Mouse (Mus musculus) liver, embryonic 13.5 days (tissue): Measurements from ENCODE around the gene Ppm1n. TPM values are rescaled to one million over a fixed set of nuclear protein-coding genes. Genes with fewer than 3 reads are reported as not detected.

Source experiments
- ATAC-seq: fragments of 200-750 bp; cut with Nextera tagmentation; 2 replicates; pipeline ENCODE4 v1.8.0; 2017; ENCODE audit warnings: low read depth, mild to moderate bottlenecking, moderate number of reproducible peaks, moderate library complexity
- DNase-seq: peaks from one replicate; pipeline ENCODE4 v3.0.0; 2022
- H3K27ac ChIP-seq: fragments of 300-500 bp; sonication (generic); 2 replicates; pipeline ENCODE4 v1.5.1; 2015; ENCODE audit warnings: moderate library complexity, mild to moderate bottlenecking, inconsistent platforms
- H3K27me3 ChIP-seq: fragments of 300-500 bp; sonication (generic); 2 replicates; pipeline ENCODE4 v1.6.1; 2015; ENCODE audit warnings: mild to moderate bottlenecking, inconsistent platforms
- H3K36me3 ChIP-seq: fragments of 300-500 bp; sonication (generic); 2 replicates; pipeline ENCODE4 v1.6.1; 2015; ENCODE audit warnings: mild to moderate bottlenecking, inconsistent platforms
- H3K4me1 ChIP-seq: fragments of 300-500 bp; sonication (generic); replicated peaks from 2 replicates; pipeline ENCODE4 v1.6.1; 2015; ENCODE audit warnings: inconsistent platforms
- H3K4me2 ChIP-seq: fragments of 300-500 bp; sonication (generic); 2 replicates; pipeline ENCODE4 v1.6.1; 2015; ENCODE audit warnings: inconsistent platforms, mild to moderate bottlenecking, moderate library complexity
- H3K4me3 ChIP-seq: fragments of 300-500 bp; sonication (generic); replicated peaks from 2 replicates; pipeline ENCODE4 v1.5.1; 2015; ENCODE audit warnings: mild to moderate bottlenecking, inconsistent platforms
- H3K9ac ChIP-seq: fragments of 300-500 bp; sonication (generic); 2 replicates; pipeline ENCODE4 v1.6.1; 2015; ENCODE audit warnings: mild to moderate bottlenecking, inconsistent platforms
- H3K9me3 ChIP-seq: fragments of 300-500 bp; sonication (generic); replicated peaks from 2 replicates; pipeline ENCODE4 v1.6.1; 2016; ENCODE audit warnings: inconsistent platforms
- WGBS: fragments of 180-500 bp; shearing (Covaris S2); methylation state at CpG from one replicate; pipeline ENCODE4 v1.1.7; 2015; ENCODE audit not compliant: insufficient replicate concordance; 5-methylcytosine and 5-hydroxymethylcytosine counted together
- polyA plus RNA-seq: library from polyadenylated mRNA; unstranded; fragments of >200 nt; fragmentation: Nextera tagmentation; extraction: Ambion mirVana; gene quantifications from 2 replicates; pipeline ENCODE4 v1.2.1, GENCODE M21; 2015

Ppm1n gene
- polyA plus RNA-seq, 1 experiment from 2014 or later = not detected

DNA sequence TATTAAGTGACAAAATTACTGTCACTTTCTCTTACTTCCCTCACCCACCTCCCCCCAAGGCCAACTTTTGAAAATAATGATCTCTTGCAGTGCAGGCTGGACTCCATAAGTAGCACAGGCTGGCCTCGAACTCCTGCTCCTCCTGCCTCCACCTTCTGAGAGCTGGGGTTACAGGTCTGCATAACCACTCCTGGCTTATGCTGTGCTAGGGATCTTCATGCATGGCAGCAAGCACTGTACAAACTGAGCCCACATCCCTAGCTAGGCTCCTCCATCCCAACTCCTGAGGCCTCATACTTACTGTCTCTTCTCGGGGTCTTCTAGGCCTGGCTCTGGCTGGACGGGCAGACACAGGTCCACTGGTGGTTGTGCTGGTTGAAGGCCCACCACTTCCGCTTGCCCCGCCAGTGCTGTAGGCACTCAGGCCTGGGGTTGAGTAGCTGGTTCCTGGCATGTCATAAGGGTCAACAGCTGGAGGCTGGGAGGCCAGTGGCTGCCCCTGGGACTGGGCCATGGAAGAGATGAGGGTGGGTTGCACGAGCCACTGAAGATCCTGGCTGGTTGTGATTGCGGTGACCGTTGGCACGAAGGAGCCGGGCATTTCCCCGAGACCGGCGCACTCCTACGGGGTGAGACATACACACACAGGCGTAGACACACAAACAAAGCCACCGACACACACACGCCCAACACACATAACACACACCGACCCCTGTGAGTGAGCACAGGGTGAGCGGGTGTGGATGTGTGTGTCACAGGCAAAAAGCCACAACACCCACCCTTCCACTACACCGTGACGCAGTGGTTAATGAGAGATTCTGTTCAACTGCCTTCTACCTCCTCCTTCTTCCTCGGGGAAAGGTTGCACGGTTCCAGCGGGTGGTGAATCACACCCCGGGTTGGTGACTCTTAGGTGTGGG, 27.2 kb upstream of the Ppm1n start:
- DNase-seq (no peak), ATAC-seq (no peak)
- H3K9ac ChIP-seq = no peak overlapping the region
- H3K4me1 ChIP-seq = peaks cover 45% of the 10 kb centered on the region
- H3K4me3 ChIP-seq = no peak overlapping the region
- 64% methylated on average over 25 of the region's 25 CpGs for WGBS
- H3K27me3 ChIP-seq = peaks cover 80% of the 10 kb centered on the region
- H3K27ac ChIP-seq = no peak overlapping the region
- H3K9me3 ChIP-seq = no peaks in the 10 kb centered on the region
- H3K36me3 ChIP-seq = no peaks in the 10 kb centered on the region
- H3K4me2 ChIP-seq = peak overlapping the region; percentile 99

DNA sequence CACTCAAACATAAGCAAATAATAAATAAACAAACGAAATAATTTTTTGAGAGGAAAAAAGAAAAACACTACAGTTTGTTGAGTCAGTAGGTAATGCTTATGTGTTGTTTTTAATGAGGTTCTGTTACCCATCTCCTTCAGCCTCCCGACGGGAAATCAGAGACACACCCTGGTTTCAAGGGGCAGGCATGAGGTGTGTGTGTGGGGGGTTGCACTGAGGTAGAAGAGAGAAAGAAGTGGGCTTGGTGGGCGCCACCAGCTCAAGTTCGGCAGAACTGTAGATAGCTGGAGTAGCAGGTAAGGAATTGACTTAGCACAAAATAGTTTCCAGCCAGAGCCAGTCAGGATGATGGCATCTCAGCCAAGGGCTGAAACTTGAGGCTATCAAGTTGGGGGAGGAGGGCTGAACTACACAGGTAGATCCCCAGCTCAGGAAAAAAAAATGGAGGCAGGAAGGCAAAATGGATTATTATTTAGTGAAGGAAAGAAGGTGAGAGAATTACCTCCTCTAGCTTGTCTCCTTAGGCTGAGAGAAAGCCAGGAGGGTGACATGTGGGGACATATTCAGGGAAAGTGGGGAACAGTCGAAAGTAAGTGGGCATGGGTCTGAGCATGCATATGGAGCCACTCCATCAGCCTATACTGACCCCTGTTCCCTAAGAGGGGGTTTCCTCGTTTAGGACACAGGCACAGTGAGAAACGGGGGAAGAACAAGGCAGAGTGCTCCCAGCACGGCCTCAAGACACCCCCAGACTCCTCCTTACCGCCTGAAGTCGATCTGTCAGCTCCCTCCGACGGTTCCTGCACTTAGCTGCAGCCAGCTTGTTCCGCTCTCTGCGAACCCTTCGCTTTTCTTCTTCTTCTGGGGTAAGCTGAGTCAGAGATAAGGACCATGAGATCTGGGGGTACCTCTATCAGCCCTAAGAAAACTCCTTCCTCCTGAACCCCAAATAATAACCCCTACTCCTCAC, 26.2 kb upstream of the Ppm1n start:
- Histone ChIP-seq H3K27me3 (peaks cover 81% of the 10 kb centered on the region), H3K36me3 (no peaks in the 10 kb centered on the region), H3K9me3 (no peaks in the 10 kb centered on the region), H3K4me1 (peaks cover 51% of the 10 kb centered on the region), H3K4me3 (no peak overlapping the region), H3K27ac (no peak overlapping the region), H3K4me2 (no peak overlapping the region), H3K9ac (no peak overlapping the region)
- 45% methylated on average over 16 of the region's 16 CpGs for WGBS
- DNase-seq = no peak
- ATAC-seq = no peak

DNA sequence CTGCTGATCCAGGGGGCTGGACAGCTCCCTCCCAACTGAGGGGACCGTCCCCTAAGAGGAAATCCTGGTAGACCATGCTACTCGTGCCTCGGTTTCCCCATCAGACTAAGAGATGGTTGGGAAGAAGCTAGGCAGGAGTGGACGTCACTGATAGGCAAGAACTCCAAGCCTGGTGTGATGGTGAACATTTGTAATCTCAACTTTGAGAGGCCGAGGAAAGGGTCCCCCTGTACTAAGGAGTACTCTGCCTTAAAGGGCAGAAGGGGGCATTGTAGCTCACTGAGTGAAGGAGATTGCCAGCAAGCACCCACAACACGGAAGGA, 25.5 kb upstream of the Ppm1n start:
- Histone ChIP-seq H3K4me1 (peaks cover 48% of the 10 kb centered on the region), H3K9me3 (no peaks in the 10 kb centered on the region), H3K9ac (no peak overlapping the region), H3K36me3 (no peaks in the 10 kb centered on the region), H3K27me3 (peaks cover 81% of the 10 kb centered on the region), H3K4me2 (no peak overlapping the region), H3K4me3 (no peak overlapping the region), H3K27ac (no peak overlapping the region)
- DNase-seq (no peak), ATAC-seq (no peak)
- WGBS = 8% methylated on average over 6 of the region's 6 CpGs

DNA sequence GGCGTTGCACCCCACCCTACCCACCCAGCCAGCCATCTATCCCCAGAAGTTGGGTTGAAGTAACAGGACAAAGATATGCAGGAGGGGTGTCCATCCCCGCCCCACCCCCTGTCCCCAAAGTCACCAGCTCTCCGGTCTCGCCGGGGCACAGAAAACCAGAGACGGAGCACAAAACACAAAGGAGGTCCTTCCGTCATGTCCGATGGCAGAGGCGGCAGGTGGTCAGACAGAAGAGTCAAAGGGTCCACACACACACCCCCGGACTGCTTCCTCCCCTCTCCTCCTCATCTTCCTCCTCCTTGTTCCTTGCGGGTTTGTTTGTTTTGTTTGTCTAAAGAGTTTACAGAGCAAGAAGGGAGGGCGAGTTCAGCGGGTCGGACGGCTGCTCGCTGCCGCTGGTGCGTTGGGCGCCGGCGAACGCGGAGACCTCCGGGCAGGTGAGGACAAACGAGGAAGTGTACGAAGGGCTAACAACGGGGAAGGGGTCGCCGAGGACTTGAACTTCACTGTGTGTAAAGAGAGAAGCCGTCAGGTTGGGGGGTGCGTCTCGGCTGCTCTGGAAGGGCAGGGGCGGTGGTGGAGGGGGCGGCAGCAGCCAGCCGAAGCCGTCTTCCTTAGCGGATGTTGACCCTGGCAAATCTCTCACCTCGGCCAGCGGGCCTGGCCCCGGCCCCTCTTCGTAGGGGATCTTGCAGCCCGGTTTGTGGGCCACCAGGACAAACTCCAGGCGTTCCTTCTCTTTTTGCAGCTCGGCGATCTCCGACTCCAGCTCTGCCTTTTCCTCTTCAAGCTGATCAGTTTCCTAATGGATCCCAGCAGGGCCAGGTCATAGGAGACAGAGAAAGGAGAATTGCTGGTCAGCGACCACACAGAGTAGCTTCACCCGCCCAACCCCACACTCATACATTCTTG, 24.9 kb upstream of the Ppm1n start:
- DNase-seq (no peak), ATAC-seq (no peak)
- Histone ChIP-seq H3K27me3 (peaks cover 81% of the 10 kb centered on the region), H3K9me3 (no peaks in the 10 kb centered on the region), H3K4me1 (peaks cover 45% of the 10 kb centered on the region), H3K4me2 (peak overlapping the region; percentile 41), H3K36me3 (no peaks in the 10 kb centered on the region), H3K9ac (no peak overlapping the region), H3K27ac (no peak overlapping the region), H3K4me3 (peak overlapping the region; percentile 38)
- WGBS = 4% methylated on average over 48 of the region's 48 CpGs

GRCm38 (mm10) chr7:19303770-19304169, 23.9 kb upstream of the Ppm1n start:
- no peak overlapping the region for H3K9ac ChIP-seq
- DNase-seq (peak; percentile 60), ATAC-seq (no peak)
- H3K36me3 ChIP-seq = no peaks in the 10 kb centered on the region
- peak overlapping the region; percentile 41 for H3K4me2 ChIP-seq
- no peak overlapping the region for H3K27ac ChIP-seq
- H3K4me1 ChIP-seq = peaks cover 35% of the 10 kb centered on the region
- no peak overlapping the region for H3K4me3 ChIP-seq
- peaks cover 73% of the 10 kb centered on the region for H3K27me3 ChIP-seq
- H3K9me3 ChIP-seq = no peaks in the 10 kb centered on the region
- WGBS = 2% methylated on average over 16 of the region's 16 CpGs

DNA sequence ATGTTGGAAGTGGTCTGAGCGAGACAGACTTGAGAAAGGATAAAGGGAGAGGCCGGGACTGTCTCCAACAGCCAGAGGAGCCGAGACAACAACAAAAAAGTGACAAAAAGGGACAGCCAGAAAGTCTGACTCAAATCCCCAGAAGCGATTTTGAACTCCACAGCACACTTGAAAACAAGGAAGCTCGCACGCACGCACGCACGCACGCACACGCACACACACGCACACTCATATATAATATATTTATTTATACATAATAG, 23.1 kb upstream of the Ppm1n start:
- ATAC-seq = no peak
- peaks cover 68% of the 10 kb centered on the region for H3K27me3 ChIP-seq
- H3K4me3 ChIP-seq = no peak overlapping the region
- 74% methylated on average over 12 of the region's 12 CpGs for WGBS
- no peaks in the 10 kb centered on the region for H3K9me3 ChIP-seq
- H3K27ac ChIP-seq = no peak overlapping the region
- DNase-seq = no peak
- no peak overlapping the region for H3K4me2 ChIP-seq
- no peak overlapping the region for H3K9ac ChIP-seq
- no peaks in the 10 kb centered on the region for H3K36me3 ChIP-seq
- H3K4me1 ChIP-seq = peaks cover 28% of the 10 kb centered on the region

DNA sequence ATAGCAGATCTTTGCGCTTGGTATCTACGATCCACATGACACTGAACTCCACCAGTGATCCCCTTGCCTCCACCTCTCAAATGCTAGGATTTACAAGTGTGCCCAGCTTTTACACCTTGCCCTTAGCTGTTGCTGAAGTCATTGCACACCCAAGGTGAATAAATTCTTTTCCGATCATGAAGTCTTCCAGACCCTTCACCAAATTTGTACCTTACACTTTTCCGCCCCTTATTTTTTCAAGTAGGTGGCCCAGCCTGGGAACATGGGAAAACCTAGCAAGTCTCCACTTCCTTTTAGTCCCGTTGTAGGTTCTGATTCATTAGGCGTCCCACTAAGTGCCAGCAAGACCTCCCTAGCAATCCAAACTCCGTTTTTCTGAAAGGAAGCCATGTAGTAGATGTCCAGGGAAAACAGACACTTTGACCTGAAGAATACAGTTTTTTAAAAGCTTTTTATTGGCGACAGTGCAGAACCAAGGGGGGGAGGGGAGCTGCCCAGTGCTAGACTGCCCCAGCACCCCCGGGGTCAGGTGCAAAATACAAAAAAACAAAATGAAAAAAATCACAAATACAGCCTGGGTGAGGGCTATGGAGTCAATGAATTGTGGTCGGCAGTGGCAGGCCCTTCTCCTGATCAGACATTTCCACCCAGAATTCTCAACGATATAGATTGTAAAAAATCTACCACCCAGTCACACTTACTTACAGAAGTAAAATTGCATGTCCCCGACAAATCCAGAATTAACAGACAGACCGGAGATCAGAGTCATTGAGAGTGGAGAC, 22.6 kb upstream of the Ppm1n start:
- no peak overlapping the region for H3K9ac ChIP-seq
- H3K27ac ChIP-seq = no peak overlapping the region
- no peaks in the 10 kb centered on the region for H3K36me3 ChIP-seq
- H3K27me3 ChIP-seq = peaks cover 63% of the 10 kb centered on the region
- peaks cover 24% of the 10 kb centered on the region for H3K4me1 ChIP-seq
- H3K9me3 ChIP-seq = no peaks in the 10 kb centered on the region
- H3K4me2 ChIP-seq = peak overlapping the region; percentile 23; the same call in 1 of the 2 replicates
- 42% methylated on average over 13 of the region's 13 CpGs for WGBS
- DNase-seq = no peak
- ATAC-seq = no peak
- no peak overlapping the region for H3K4me3 ChIP-seq

DNA sequence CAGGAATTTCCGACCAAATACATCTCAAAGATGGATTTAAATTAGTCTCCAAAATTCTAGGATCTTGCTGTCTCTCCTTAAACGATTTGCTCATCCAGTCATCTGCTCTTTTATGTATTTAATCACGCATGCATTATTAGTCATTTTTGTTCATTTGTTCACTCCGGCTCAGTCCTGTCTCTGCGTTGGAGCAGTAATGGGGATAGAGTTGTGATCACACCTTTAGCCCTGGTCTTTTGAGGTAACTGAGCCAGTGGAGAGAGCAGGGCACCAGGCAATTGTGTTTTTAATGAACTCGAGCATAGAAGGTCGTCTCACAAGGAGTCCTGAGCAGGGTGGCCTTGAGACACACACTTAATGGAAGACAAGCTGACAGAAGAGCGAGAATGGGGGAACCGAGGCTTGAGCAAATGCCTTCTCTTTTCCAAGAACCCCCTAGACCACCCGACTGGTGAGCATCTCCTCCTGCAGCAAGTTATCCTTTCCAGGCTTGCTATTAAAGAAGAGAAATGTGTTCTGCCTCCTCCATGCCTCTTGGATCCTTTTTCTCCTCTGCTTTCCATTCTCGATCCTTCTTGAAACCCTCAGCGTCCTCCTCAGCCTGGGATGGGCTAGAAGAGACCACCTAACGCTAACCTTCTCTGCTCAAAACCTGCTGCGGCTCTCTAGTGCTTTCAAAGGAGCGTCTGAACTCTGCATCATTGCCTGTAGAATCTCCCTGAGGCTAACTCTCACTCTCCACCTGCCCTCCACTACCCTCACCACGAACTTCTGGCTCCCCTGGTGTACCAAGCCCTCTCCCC, 21.8 kb upstream of the Ppm1n start:
- peak overlapping the region; percentile 44 for H3K9ac ChIP-seq
- no peaks in the 10 kb centered on the region for H3K9me3 ChIP-seq
- peak overlapping the region; percentile 10 for H3K4me3 ChIP-seq
- 12% methylated on average over 16 of the region's 16 CpGs for WGBS
- peak overlapping the region; percentile 23 for H3K4me2 ChIP-seq
- H3K36me3 ChIP-seq = no peaks in the 10 kb centered on the region
- no peak for ATAC-seq
- peaks cover 55% of the 10 kb centered on the region for H3K27me3 ChIP-seq
- peaks cover 24% of the 10 kb centered on the region for H3K4me1 ChIP-seq
- no peak for DNase-seq
- no peak overlapping the region for H3K27ac ChIP-seq

DNA sequence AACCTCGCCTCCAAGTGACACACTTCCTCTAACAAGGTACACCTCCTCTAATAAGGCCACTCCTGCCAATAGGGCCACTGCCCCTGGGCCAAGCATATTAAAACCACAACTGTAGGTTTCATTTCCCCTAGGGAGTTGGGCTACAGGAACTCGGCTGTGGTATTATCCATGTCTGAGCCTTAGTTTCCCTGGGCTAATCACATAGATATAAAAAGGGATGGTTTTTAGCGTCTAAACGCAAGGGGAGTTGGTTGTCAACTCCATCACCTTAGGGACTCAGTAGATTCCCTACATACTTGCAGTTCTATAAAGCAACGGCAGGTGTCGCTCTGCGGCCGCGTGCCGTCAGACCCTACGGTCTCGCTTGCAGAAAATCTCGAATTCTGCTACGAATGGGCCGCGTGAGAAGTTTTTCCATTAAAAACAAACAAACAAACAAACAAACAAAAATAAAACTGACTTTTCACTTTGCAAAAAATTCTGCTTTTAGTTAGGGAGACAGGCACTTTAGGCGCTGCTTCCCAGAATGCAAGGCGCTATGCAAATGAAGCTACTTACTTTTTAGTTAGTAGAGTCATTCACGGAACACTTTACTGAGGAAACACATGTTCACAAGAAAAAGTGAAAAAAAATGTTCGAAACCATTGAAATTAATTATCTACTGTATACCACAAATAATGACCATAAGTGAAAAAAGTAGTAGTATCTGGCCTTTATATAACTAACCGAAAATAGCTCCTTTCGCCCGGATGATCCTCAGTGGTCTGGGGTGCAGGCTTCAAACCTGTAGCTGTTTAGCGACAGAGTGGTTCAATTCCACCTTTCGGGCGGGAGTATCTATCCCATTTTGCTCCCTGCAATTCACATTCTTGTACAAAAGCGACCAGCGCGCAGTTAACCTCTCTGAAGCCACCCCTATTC, 20.9 kb upstream of the Ppm1n start:
- Histone ChIP-seq H3K27ac (no peak overlapping the region), H3K27me3 (peaks cover 46% of the 10 kb centered on the region), H3K4me1 (peaks cover 28% of the 10 kb centered on the region), H3K9ac (0 out of 2 replicates have a peak overlapping the region, but pooled peaks have one; percentile 36), H3K36me3 (no peaks in the 10 kb centered on the region), H3K4me2 (peak overlapping the region; percentile 35), H3K4me3 (peak overlapping the region; percentile 50), H3K9me3 (no peaks in the 10 kb centered on the region)
- under 1% methylated on average over 29 of the region's 29 CpGs for WGBS
- peak; percentile 85 for ATAC-seq
- peak; percentile 43 for DNase-seq
